Mouse (Mus musculus): ENCODE measurements around the gene Gpr152. TPM values are rescaled to one million over a fixed set of nuclear protein-coding genes. Genes with fewer than 3 reads are reported as not detected.

The Gpr152 gene
- not detected in 2 replicates for polyA plus RNA-seq (2014; fragmentation: Nextera tagmentation; extraction: Ambion mirVana)

DNA sequence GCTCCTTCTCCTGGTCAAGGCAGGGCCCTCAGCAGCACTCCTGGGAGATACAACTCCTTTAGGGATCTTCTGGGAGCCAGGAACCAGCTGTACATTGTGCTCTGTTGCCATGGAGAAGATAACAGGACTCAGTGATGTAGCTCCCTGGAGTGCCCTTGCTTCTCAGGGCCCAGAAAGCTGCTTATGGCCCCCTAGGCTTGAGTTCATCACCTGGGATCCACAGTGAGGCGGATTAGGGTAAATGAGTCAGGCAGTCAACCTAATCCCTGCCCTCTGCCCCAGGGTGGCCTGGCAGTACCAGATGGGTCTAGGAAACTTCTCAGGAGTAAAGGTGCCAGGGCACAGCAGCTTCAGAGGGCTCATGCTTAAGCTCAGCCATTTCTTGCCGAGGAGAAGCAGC is at the start of gene Gpr152:
TSS of gene Gpr152 (plus strand) at position 342 of the 400 bp plus-strand sequence.
- Histone ChIP-seq H3K9ac (no peak within 1 kb of the TSS), H3K4me2 (no peak within 1 kb of the TSS), H3K4me1 (ENCODE audit: insufficient read depth) (no peaks in the 10 kb centered on the region), H3K27ac (ENCODE audit: low read depth) (no peak within 1 kb of the TSS), H3K9me3 (ENCODE audit: low read depth, low read length) (no peaks in the 10 kb centered on the region), H3K4me3 (ENCODE audit: low read depth, low read length) (no peak within 1 kb of the TSS), H3K27me3 (ENCODE audit: insufficient read depth, low read length) (no peaks in the 10 kb centered on the region), H3K36me3 (ENCODE audit: insufficient read depth) (no peaks in the 10 kb centered on the region)
- DNase-seq (no peak), ATAC-seq (ENCODE audit: insufficient read depth) (no peak)
- TF ChIP-seq CTCF (IDR thresholded peaks at IDR 0.05; ENCODE audit: low read depth) = no peak
- 69% methylated on average over 2 of the region's 2 CpGs for WGBS

DNA sequence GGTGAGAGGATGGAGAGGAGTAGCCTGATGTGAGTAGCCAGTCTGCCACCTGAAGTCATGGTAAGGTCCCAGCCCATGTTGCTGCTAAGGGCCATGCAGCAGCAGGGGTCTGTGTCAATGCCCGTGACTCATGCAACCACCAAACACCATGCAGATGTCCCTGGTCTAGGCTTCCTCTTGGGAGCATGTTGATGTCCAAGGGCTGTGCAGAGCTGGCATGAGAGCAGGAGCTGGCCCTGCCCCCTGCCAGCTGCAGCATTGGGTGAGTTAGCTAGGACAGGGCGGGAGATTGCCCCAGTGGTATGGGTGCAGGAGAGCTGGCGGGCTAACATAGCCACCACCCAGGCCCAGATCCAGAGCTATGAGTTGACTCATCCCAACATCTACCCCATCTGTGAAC is 49.1 kb upstream of the Gpr152 start:
- no peak overlapping the region for H3K4me3 ChIP-seq (ENCODE audit: low read depth, low read length)
- no peaks in the 10 kb centered on the region for H3K36me3 ChIP-seq (ENCODE audit: insufficient read depth)
- no peak for DNase-seq
- H3K4me2 ChIP-seq = no peak overlapping the region
- no peak overlapping the region for H3K9ac ChIP-seq
- TF ChIP-seq CTCF (IDR thresholded peaks at IDR 0.05; ENCODE audit: low read depth) = no peak
- ATAC-seq (ENCODE audit: insufficient read depth) = no peak
- WGBS = 95% methylated on average over 3 of the region's 3 CpGs
- H3K27me3 ChIP-seq (ENCODE audit: insufficient read depth, low read length) = no peaks in the 10 kb centered on the region
- no peak overlapping the region for H3K27ac ChIP-seq (ENCODE audit: low read depth)
- no peaks in the 10 kb centered on the region for H3K9me3 ChIP-seq (ENCODE audit: low read depth, low read length)
- H3K4me1 ChIP-seq (ENCODE audit: insufficient read depth) = no peaks in the 10 kb centered on the region

GRCm38 (mm10) chr19:4091383-4091782 is 48.2 kb upstream of the Gpr152 start:
- no peak for TF ChIP-seq CTCF (IDR thresholded peaks at IDR 0.05; ENCODE audit: low read depth)
- H3K4me1 ChIP-seq (ENCODE audit: insufficient read depth) = no peaks in the 10 kb centered on the region
- ATAC-seq (ENCODE audit: insufficient read depth) (no peak), DNase-seq (no peak)
- no peaks in the 10 kb centered on the region for H3K27me3 ChIP-seq (ENCODE audit: insufficient read depth, low read length)
- no peaks in the 10 kb centered on the region for H3K9me3 ChIP-seq (ENCODE audit: low read depth, low read length)
- H3K4me2 ChIP-seq = no peak overlapping the region
- 46% methylated on average over 2 of the region's 2 CpGs for WGBS
- no peaks in the 10 kb centered on the region for H3K36me3 ChIP-seq (ENCODE audit: insufficient read depth)
- no peak overlapping the region for H3K4me3 ChIP-seq (ENCODE audit: low read depth, low read length)
- H3K27ac ChIP-seq (ENCODE audit: low read depth) = no peak overlapping the region
- H3K9ac ChIP-seq = no peak overlapping the region

- no peak for DNase-seq
- H3K9me3 ChIP-seq (ENCODE audit: low read depth, low read length) = no peaks in the 10 kb centered on the region
- H3K27ac ChIP-seq (ENCODE audit: low read depth) = no peak overlapping the region
- H3K4me1 ChIP-seq (ENCODE audit: insufficient read depth) = no peaks in the 10 kb centered on the region
- no peak for TF ChIP-seq CTCF (IDR thresholded peaks at IDR 0.05; ENCODE audit: low read depth)
- H3K36me3 ChIP-seq (ENCODE audit: insufficient read depth) = no peaks in the 10 kb centered on the region
- ATAC-seq (ENCODE audit: insufficient read depth) = no peak
- no peak overlapping the region for H3K4me2 ChIP-seq
- no peak overlapping the region for H3K4me3 ChIP-seq (ENCODE audit: low read depth, low read length)
- WGBS = 65% methylated on average over 3 of the region's 3 CpGs
- no peaks in the 10 kb centered on the region for H3K27me3 ChIP-seq (ENCODE audit: insufficient read depth, low read length)
- H3K9ac ChIP-seq = no peak overlapping the region
Measured at GRCm38 (mm10) chr19:4092750-4093149, 46.8 kb upstream of the Gpr152 start.

GRCm38 (mm10) chr19:4093772-4094171 is 45.8 kb upstream of the Gpr152 start:
- Histone ChIP-seq H3K4me2 (no peak overlapping the region), H3K36me3 (ENCODE audit: insufficient read depth) (no peaks in the 10 kb centered on the region), H3K9me3 (ENCODE audit: low read depth, low read length) (no peaks in the 10 kb centered on the region), H3K27ac (ENCODE audit: low read depth) (no peak overlapping the region), H3K4me1 (ENCODE audit: insufficient read depth) (no peaks in the 10 kb centered on the region), H3K4me3 (ENCODE audit: low read depth, low read length) (no peak overlapping the region), H3K9ac (no peak overlapping the region), H3K27me3 (ENCODE audit: insufficient read depth, low read length) (no peaks in the 10 kb centered on the region)
- DNase-seq = no peak
- WGBS = 58% methylated on average over 7 of the region's 7 CpGs
- TF ChIP-seq CTCF (IDR thresholded peaks at IDR 0.05; ENCODE audit: low read depth) = no peak
- no peak for ATAC-seq (ENCODE audit: insufficient read depth)

GRCm38 (mm10) chr19:4094348-4094747 is 45.2 kb upstream of the Gpr152 start:
- 73% methylated on average over 3 of the region's 3 CpGs for WGBS
- H3K36me3 ChIP-seq (ENCODE audit: insufficient read depth) = no peaks in the 10 kb centered on the region
- peaks cover 1% of the 10 kb centered on the region; the same call in 1 of the 2 replicates for H3K27me3 ChIP-seq (ENCODE audit: insufficient read depth, low read length)
- H3K9me3 ChIP-seq (ENCODE audit: low read depth, low read length) = no peaks in the 10 kb centered on the region
- no peak for TF ChIP-seq CTCF (IDR thresholded peaks at IDR 0.05; ENCODE audit: low read depth)
- ATAC-seq (ENCODE audit: insufficient read depth) (no peak), DNase-seq (no peak)
- H3K9ac ChIP-seq = no peak overlapping the region
- no peak overlapping the region for H3K4me2 ChIP-seq
- H3K4me1 ChIP-seq (ENCODE audit: insufficient read depth) = peaks cover 2% of the 10 kb centered on the region; the same call in 1 of the 2 replicates
- no peak overlapping the region for H3K27ac ChIP-seq (ENCODE audit: low read depth)
- no peak overlapping the region for H3K4me3 ChIP-seq (ENCODE audit: low read depth, low read length)

DNA sequence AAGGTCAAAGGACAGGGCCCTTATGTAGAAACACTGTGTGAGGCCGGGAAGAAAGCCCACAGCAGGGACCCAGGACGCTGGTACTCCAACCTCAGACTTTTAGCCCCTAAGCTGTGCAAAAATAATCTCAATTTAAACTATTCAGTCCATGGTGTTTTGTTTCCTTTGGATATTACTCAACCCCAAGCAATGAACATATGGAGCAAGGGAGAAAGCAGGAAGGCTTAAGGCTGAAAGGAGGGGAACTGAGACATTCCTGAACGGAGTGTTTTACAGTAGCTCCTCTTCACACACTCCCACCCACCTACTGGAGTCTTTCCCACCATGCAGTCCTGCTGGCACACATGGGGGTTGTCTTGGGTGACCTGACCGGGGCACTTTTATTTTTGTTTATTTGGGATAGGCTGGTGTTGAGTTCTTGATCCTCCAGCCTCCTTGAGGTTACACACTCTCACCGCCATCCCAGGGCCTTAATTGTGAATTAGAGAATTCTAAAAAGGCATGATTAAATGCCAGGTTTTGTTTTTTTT is 44.7 kb upstream of the Gpr152 start:
- peaks cover 6% of the 10 kb centered on the region; the same call in 1 of the 2 replicates for H3K27me3 ChIP-seq (ENCODE audit: insufficient read depth, low read length)
- H3K9me3 ChIP-seq (ENCODE audit: low read depth, low read length) = no peaks in the 10 kb centered on the region
- H3K27ac ChIP-seq (ENCODE audit: low read depth) = no peak overlapping the region
- no peak for TF ChIP-seq CTCF (IDR thresholded peaks at IDR 0.05; ENCODE audit: low read depth)
- DNase-seq (no peak), ATAC-seq (ENCODE audit: insufficient read depth) (no peak)
- no peak overlapping the region for H3K4me2 ChIP-seq
- H3K36me3 ChIP-seq (ENCODE audit: insufficient read depth) = no peaks in the 10 kb centered on the region
- H3K9ac ChIP-seq = no peak overlapping the region
- 61% methylated on average over 5 of the region's 5 CpGs for WGBS
- no peak overlapping the region for H3K4me3 ChIP-seq (ENCODE audit: low read depth, low read length)
- peaks cover 6% of the 10 kb centered on the region; the same call in 1 of the 2 replicates for H3K4me1 ChIP-seq (ENCODE audit: insufficient read depth)

All from lung, embryonic 14.5 days (tissue).